Mouse (Mus musculus) hindbrain, embryonic 11.5 days (tissue): ENCODE measurements at regions not wholly inside any gene's neighbourhood (a gene's known extent, or its start where the extent isn't known, plus 50 kb on each side); places are given as distances from the start of the nearest gene placed in this dataset.

Experiments
- ATAC-seq: fragments of 200-750 bp; cut with Nextera tagmentation; 2 replicates; pipeline ENCODE4 v1.8.0; 2017; ENCODE audit warnings: mild to moderate bottlenecking, moderate TSS enrichment, moderate library complexity; ENCODE audit not compliant: low FRiP score
- DNase-seq: peaks from one replicate; pipeline ENCODE4 v3.0.0-alpha.2; 2015; ENCODE audit warnings: low spot score
- H3K27ac ChIP-seq: fragments of 300-500 bp; sonication (generic); 2 replicates; pipeline ENCODE4 v1.5.1; 2014; ENCODE audit warnings: mild to moderate bottlenecking, low read depth, low read length
- H3K27me3 ChIP-seq: fragments of 300-500 bp; sonication (generic); 2 replicates; pipeline ENCODE4 v1.6.1; 2014; ENCODE audit warnings: mild to moderate bottlenecking, low read length, moderate library complexity, mixed read lengths; ENCODE audit not compliant: control insufficient read depth, insufficient read depth
- H3K36me3 ChIP-seq: fragments of 300-500 bp; sonication (generic); 2 replicates; pipeline ENCODE4 v1.6.1; 2014; ENCODE audit warnings: mild to moderate bottlenecking, low read length, moderate library complexity, mixed read lengths; ENCODE audit not compliant: control insufficient read depth, insufficient read depth
- H3K4me1 ChIP-seq: fragments of 300-500 bp; sonication (generic); replicated peaks from 2 replicates; pipeline ENCODE4 v1.6.1; 2014; ENCODE audit warnings: low read length, mixed read lengths; ENCODE audit not compliant: control insufficient read depth, insufficient read depth
- H3K4me2 ChIP-seq: fragments of 300-500 bp; sonication (generic); replicated peaks from 2 replicates; pipeline ENCODE4 v1.6.1; 2014; ENCODE audit warnings: mild to moderate bottlenecking, low read depth, low read length
- H3K4me3 ChIP-seq: fragments of 300-500 bp; sonication (generic); 2 replicates; pipeline ENCODE4 v1.5.1; 2014; ENCODE audit warnings: low read depth, low read length
- H3K9ac ChIP-seq: fragments of 300-500 bp; sonication (generic); 2 replicates; pipeline ENCODE4 v1.6.1; 2014; ENCODE audit warnings: low read depth, low read length
- H3K9me3 ChIP-seq: fragments of 300-500 bp; sonication (generic); 2 replicates; pipeline ENCODE4 v1.6.1; 2016; ENCODE audit warnings: low read length; ENCODE audit not compliant: control insufficient read depth
- WGBS: fragments of 180-500 bp; shearing (Covaris S2); extraction: QIAGEN DNeasy Blood & Tissue Kit; methylation state at CpG from one replicate; pipeline ENCODE4 v1.1.7; 2014; 5-methylcytosine and 5-hydroxymethylcytosine counted together

GRCm38 (mm10) chr2:72541246-72541645 lies 65.3 kb downstream of the Cdca7 start:
- no peak overlapping the region for H3K9ac ChIP-seq
- DNase-seq (no peak), ATAC-seq (no peak)
- H3K27ac ChIP-seq = no peak overlapping the region
- H3K4me1 ChIP-seq = no peaks in the 10 kb centered on the region
- H3K36me3 ChIP-seq = no peaks in the 10 kb centered on the region
- no peaks in the 10 kb centered on the region for H3K27me3 ChIP-seq
- no peaks in the 10 kb centered on the region for H3K9me3 ChIP-seq
- WGBS = 81% methylated on average over 5 of the region's 5 CpGs
- H3K4me3 ChIP-seq = no peak overlapping the region
- H3K4me2 ChIP-seq = no peak overlapping the region

- no peak for ATAC-seq
- DNase-seq = no peak
- H3K27me3 ChIP-seq = no peaks in the 10 kb centered on the region
These were observed 69.5 kb downstream of the Cdca7 start for GRCm38 (mm10) chr2:72545453-72545852.

DNA sequence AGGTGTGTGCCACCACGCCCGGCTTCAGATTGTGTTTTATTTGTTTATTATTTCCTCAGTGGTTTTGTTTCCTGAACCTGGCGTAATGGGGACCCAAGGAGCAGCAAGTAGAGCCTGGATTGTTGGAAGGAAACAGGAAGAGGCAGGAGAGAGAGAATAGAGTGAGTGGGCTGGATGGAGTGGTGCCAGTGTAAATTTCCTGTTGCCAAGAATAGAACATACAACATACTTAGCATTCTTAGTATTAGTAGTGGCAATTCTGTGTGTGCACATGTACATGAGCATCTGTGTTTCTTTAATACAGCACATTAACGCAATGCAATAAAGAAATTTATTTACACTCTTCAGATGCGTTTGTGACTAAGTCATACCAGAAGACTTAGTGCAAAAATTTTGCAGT lies 70.5 kb downstream of the Cdca7 start:
- H3K36me3 ChIP-seq = no peaks in the 10 kb centered on the region
- H3K4me3 ChIP-seq = no peak overlapping the region
- no peak for ATAC-seq
- no peaks in the 10 kb centered on the region for H3K9me3 ChIP-seq
- no peak overlapping the region for H3K27ac ChIP-seq
- no peak overlapping the region for H3K4me2 ChIP-seq
- H3K9ac ChIP-seq = no peak overlapping the region
- no peaks in the 10 kb centered on the region for H3K4me1 ChIP-seq
- no peak for DNase-seq
- no peaks in the 10 kb centered on the region for H3K27me3 ChIP-seq
- WGBS = 88% methylated on average over 5 of the region's 5 CpGs

More at GRCm38 (mm10) chr2:72545453-72545852, 69.5 kb downstream of the Cdca7 start:
- no peak overlapping the region for H3K9ac ChIP-seq
- H3K4me3 ChIP-seq = no peak overlapping the region
- no peaks in the 10 kb centered on the region for H3K36me3 ChIP-seq
- no peaks in the 10 kb centered on the region for H3K9me3 ChIP-seq
- H3K27ac ChIP-seq = no peak overlapping the region
- no peaks in the 10 kb centered on the region for H3K4me1 ChIP-seq
- H3K4me2 ChIP-seq = no peak overlapping the region
- 94% methylated on average over 1 of the region's 1 CpGs for WGBS

DNA sequence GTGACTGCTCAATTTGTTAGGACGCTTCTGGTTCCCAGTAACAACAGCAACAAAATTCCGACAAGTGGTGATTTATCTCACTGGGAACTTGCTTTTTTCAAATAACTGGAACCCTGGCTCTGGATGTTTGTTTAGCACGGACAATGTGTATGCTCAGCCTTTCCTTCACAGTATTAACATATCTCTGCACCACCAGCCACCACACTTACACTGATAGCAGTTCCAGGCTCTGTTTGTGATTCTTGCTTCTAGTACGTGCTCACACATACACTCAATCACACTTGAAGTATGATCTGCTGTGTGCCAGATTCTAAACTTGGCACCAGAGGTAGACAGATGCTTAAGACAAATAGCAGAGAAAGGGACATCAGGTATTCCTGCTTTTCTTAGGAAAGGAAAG lies 71.0 kb downstream of the Cdca7 start:
- no peaks in the 10 kb centered on the region for H3K4me1 ChIP-seq
- no peaks in the 10 kb centered on the region for H3K27me3 ChIP-seq
- no peak overlapping the region for H3K4me2 ChIP-seq
- no peak overlapping the region for H3K4me3 ChIP-seq
- DNase-seq = no peak
- no peaks in the 10 kb centered on the region for H3K36me3 ChIP-seq
- H3K9ac ChIP-seq = no peak overlapping the region
- no peak overlapping the region for H3K27ac ChIP-seq
- no peaks in the 10 kb centered on the region for H3K9me3 ChIP-seq
- ATAC-seq = no peak
- WGBS = 76% methylated on average over 4 of the region's 4 CpGs

- H3K4me3 ChIP-seq = no peak overlapping the region
- no peak overlapping the region for H3K27ac ChIP-seq
- H3K4me2 ChIP-seq = no peak overlapping the region
- no peaks in the 10 kb centered on the region for H3K27me3 ChIP-seq
- H3K36me3 ChIP-seq = no peaks in the 10 kb centered on the region
- no peaks in the 10 kb centered on the region for H3K9me3 ChIP-seq
- H3K4me1 ChIP-seq = no peaks in the 10 kb centered on the region
- ATAC-seq (no peak), DNase-seq (no peak)
- WGBS = 92% methylated on average over 4 of the region's 4 CpGs
- no peak overlapping the region for H3K9ac ChIP-seq
These were observed 75.3 kb downstream of the Cdca7 start for GRCm38 (mm10) chr2:72551268-72551667.

- no peak for ATAC-seq
- no peak for DNase-seq
- no peaks in the 10 kb centered on the region for H3K9me3 ChIP-seq
- no peak overlapping the region for H3K4me3 ChIP-seq
- H3K36me3 ChIP-seq = no peaks in the 10 kb centered on the region
- H3K27ac ChIP-seq = no peak overlapping the region
- H3K9ac ChIP-seq = no peak overlapping the region
- no peak overlapping the region for H3K4me2 ChIP-seq
- H3K27me3 ChIP-seq = no peaks in the 10 kb centered on the region
- WGBS = 85% methylated on average over 5 of the region's 5 CpGs
- H3K4me1 ChIP-seq = no peaks in the 10 kb centered on the region
These were observed 78.6 kb downstream of the Cdca7 start for GRCm38 (mm10) chr2:72554603-72555002.

- Histone ChIP-seq H3K27me3 (no peaks in the 10 kb centered on the region), H3K9me3 (no peaks in the 10 kb centered on the region), H3K9ac (no peak overlapping the region), H3K4me1 (no peaks in the 10 kb centered on the region), H3K4me3 (no peak overlapping the region), H3K27ac (no peak overlapping the region), H3K4me2 (no peak overlapping the region), H3K36me3 (no peaks in the 10 kb centered on the region)
- ATAC-seq (no peak), DNase-seq (no peak)
- 94% methylated on average over 4 of the region's 4 CpGs for WGBS
These were observed 79.2 kb downstream of the Cdca7 start for GRCm38 (mm10) chr2:72555116-72555515.

DNA sequence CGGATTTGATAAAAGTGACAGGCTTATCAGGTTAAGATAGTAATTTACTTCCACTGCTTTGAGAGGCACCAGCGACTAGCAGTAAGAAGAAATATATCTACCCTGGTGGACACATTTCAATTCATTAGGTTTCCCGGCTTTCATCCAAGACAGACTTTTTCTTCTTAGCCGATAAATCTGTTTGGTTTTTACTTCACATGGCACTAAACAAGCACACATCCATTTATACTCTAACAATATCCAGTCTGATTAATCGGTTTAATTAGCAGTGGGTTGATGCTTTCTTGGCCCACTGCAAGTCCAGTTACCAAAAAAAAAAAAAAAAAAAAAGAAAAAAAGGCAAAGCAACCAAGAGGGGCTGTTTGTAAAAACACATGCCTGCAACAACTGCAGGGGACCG lies 79.6 kb downstream of the Cdca7 start:
- Histone ChIP-seq H3K4me3 (no peak overlapping the region), H3K27me3 (no peaks in the 10 kb centered on the region), H3K27ac (no peak overlapping the region), H3K4me2 (no peak overlapping the region), H3K9ac (no peak overlapping the region), H3K4me1 (no peaks in the 10 kb centered on the region), H3K36me3 (no peaks in the 10 kb centered on the region), H3K9me3 (no peaks in the 10 kb centered on the region)
- DNase-seq = no peak
- WGBS = 75% methylated on average over 6 of the region's 6 CpGs
- ATAC-seq = no peak

DNA sequence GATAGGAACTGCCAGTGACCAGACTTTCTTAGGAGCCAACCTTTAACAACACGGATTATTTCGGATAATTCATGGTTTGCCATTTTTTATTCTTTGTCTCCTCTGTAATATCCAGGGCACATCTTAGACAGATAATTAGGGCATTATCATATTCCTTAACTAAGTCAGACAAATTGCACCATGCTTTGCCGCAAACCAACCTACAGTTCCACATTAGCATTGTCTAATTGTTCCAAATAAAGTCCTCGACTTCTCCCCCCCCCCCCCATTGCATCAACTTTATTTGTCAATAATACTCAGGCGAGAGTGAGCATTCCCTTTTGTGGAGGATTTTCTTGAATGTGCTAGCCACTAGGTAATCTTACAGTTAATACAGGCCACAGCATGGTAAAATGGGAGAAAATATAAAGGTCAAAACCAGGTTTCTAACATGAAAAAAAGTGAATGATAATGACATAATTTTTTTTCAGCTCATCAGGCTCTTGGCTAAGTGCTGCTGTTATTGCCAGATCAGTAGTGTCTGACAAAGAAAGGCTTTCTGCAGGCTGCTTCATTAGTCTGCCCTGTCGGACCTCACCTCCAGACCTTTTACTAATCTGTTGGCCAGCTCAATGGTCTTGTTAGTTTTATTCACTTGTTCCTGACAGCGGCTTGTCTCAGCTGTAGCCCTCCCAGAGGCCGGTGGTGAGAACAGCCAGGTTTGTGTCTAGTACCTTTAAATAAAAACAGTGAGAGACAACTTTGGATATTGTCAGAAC lies 80.3 kb downstream of the Cdca7 start:
- DNase-seq = no peak
- 55% methylated on average over 8 of the region's 8 CpGs for WGBS
- no peak for ATAC-seq

More for the DNA sequence above, 80.3 kb downstream of the Cdca7 start:
- H3K4me3 ChIP-seq = no peak overlapping the region
- H3K27ac ChIP-seq = no peak overlapping the region
- no peaks in the 10 kb centered on the region for H3K9me3 ChIP-seq
- H3K4me2 ChIP-seq = no peak overlapping the region
- no peak overlapping the region for H3K9ac ChIP-seq
- H3K36me3 ChIP-seq = no peaks in the 10 kb centered on the region
- H3K4me1 ChIP-seq = no peaks in the 10 kb centered on the region
- H3K27me3 ChIP-seq = no peaks in the 10 kb centered on the region
